Mouse (Mus musculus): ENCODE data around the gene Gm49403.
"Not testable (repeated sequence)": the region's sequence is repeated elsewhere in the genome, so short reads cannot be mapped to it uniquely, and the experiment has no call there.

Gm49403 gene

DNA sequence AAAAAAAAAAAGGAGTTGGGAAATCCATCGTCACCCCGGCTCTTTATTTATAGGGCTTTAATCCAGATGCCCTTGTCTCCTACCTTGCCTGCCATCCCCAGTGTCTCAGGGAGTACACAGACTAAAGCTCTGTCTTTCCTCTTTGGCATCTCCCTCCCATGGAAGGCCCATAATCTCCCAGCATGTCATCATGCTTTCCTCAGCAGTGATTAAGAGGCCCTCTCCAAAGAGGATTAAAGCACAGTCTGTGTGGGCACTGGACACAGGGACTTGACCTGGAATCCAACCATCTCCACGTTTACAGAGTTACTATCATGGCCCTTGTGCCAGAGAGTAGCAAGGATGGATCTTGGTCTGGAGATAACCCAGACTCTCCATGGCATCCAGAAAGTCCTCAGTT, at the start of gene Gm49403, which contains the start of gene Lbhd1:
Gene Gm49403 (plus strand): TSS at position 315 of the 400 bp plus-strand sequence.
Gene Lbhd1 (plus strand): TSS at position 117 of the 400 bp plus-strand sequence.
- DNase-seq (ENCODE audit: low spot score), result no peak

DNA sequence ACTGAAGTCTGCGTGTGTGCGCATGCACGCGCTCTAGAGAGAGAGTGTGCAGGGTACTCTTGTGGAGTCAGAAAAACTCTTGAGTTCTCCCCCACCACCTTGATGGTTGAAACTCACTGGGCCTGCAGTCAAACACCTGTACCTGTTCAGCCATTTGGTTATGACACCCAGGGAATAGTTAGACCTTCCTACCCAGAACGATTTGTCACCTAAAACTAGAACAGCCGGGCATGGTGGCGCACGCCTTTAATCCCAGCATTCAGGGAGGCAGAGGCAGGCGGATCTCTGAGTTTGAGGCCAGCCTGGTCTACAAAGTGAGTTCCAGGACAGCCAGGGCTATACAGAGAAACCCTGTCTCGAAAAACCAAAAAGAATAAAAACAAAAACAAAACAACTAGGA, 47.4 kb upstream of the Gm49403 start:
- not testable (repeated sequence) for DNase-seq (ENCODE audit: low spot score)

GRCm38 (mm10) chr19:8837251-8837791, 46.4 kb upstream of the Gm49403 start, which contains the start of gene Bscl2:
Gene Bscl2 (plus strand): TSS chr19:8837467.
- DNase-seq (ENCODE audit: low spot score), result peak; percentile 91

- DNase-seq (ENCODE audit: low spot score), result no peak
Measured at GRCm38 (mm10) chr19:8838041-8838730, 45.5 kb upstream of the Gm49403 start.

DNA sequence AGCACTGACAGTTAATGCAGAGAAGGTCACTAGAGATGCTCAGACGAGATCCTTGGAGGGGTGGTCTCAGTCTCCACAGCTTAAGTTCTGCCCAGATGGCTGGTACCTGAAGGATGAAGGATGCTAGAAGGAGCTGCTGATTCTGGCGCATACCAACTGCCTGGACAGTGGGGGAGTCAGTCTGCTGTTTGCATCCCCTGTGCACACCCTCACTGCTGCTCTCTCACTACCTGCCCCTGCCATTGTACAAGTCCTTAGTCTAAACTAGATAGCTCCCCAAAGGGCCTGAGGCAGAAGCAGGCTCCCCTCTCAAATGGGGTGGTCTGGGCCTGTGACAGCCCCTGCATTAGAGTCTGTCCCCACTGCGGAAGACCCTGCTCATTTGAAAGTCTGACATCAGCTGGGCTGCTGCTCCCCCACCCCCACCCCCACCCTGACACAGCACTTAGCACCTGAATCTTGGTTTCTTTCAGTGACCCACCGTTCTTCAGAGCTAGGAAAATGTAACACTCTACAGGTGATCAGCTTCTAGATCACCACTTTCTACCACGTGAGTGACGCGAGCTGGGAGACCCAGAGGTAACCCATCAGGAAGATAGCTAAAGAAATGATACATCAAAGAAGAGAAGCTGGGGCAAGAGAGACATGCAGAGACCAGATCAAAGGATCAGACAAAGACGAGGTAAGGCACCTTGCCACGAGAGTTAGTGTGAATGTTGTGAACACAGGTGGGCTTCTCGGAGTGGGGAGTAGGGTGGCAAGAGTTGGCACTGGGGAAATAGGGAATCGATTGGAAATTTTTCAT, 44.4 kb upstream of the Gm49403 start, which contains the start of gene Gng3:
Gene Gng3 (minus strand): TSS at position 92 of the 805 bp plus-strand sequence.
- peak; percentile 78 for DNase-seq (ENCODE audit: low spot score)

DNA sequence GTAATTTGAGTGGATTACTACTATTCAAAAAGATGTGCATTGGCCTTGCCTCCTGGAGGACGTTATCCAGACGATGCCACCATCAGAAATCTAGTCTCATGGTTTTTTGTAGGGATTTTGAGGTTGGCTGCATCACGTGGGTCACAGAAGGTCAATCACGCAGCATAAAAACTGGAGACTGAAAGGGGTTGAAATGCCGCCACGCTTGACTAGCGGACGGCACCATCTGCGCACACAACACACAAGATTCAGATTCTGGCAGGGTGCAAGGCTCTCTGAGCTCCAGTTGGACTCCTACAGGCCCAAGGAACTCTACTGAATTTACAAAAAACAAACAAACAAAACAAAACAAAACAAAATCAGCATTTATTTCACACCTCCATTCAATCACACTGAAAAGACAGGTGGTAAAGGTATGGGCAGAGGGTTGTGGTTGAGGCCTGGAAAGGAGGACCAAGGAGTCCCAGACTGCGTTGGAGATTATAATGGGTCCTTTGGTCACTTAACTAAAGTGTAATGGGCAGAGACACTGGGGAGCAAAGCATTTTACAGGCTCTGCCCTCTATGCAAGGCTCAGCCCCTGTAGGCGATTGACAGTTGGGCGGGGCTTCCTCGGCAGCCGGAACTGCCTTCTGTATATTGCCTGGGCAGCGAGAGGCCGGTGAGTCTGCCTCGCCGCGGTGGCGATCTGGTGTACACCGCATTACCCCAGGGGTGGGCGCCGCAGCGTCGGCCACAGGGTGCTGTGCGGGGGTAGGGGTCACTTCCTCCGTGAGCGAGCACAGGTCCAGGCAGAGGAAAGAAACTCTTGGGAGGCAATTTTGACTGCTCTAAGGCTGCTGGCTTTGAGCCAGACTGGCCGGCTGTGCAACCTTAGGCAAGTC, 43.6 kb upstream of the Gm49403 start:
- DNase-seq (ENCODE audit: low spot score), result peak; percentile 78

GRCm38 (mm10) chr19:8841012-8841411, 42.7 kb upstream of the Gm49403 start:
- DNase-seq (ENCODE audit: low spot score), result no peak

DNA sequence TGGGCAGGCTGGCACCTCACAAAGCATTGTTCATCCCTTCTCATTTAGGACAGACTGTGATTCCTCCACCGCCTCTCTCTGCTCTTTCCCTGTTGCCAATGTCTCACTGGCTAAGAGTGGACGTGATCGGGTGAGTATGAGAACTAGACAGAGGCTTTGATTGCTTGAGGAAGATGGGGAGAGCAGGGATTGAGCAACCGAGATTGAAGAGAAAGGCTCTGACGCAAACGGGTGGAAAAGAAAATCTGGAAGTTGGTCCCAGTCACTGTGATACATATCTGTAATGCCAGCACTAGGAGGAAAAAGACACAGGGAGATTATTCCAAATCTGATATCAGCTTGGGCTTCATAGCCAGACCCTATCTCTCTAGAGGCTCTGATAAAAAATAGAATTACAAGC, 40.8 kb upstream of the Gm49403 start:
- no peak for DNase-seq (ENCODE audit: low spot score)

- peak; percentile 86 for DNase-seq (ENCODE audit: low spot score)
Measured at GRCm38 (mm10) chr19:8844371-8845129, 39.2 kb upstream of the Gm49403 start.

DNA sequence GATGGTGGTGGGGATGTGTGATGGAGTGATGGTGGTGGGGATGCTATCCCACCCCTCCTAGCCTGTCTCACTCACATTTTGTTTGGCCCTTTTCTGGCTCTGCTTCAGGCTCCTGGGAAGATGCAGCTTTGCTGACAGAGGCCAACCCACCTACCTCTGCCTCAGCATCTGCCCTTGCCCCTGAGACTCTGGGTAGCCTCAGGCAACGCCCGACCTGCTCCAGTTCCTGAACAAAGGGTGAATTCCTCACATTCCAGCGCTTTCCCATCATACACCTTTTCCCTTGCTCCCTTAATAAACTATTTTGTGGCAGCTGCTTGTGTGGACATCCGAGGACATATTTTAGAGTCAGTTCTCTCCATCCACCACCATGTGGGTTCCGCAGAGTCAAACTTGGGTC, 35.4 kb upstream of the Gm49403 start:
- DNase-seq (ENCODE audit: low spot score), result no peak

DNA sequence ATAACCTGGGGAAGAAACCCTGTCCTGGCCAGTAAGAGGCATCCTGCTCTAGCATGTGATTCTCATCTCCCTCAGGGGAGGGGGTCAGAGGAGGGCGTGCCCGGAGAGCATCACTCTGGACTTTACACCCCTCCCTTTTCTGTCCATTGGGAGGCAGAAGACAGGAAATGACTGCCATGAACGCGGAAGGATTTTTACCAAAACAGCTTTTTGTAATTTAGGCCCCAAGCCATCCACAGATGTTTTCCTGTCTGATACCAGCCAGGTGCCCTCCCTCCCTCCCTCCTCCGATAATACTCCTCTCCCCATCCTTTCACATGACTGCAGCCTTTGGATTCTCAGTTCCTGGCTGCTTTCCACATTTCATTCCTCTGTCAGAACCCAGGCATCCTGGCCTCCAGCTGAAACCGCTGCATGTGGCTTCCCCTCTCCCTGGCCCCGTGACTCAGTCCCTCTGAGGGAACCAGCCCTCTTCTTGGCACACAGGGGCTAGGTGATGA, 33.3 kb upstream of the Gm49403 start, which contains the start of gene Lrrn4cl:
Gene Lrrn4cl (plus strand): TSS at position 367 of the 500 bp plus-strand sequence.
- DNase-seq (ENCODE audit: low spot score), result no peak

DNA sequence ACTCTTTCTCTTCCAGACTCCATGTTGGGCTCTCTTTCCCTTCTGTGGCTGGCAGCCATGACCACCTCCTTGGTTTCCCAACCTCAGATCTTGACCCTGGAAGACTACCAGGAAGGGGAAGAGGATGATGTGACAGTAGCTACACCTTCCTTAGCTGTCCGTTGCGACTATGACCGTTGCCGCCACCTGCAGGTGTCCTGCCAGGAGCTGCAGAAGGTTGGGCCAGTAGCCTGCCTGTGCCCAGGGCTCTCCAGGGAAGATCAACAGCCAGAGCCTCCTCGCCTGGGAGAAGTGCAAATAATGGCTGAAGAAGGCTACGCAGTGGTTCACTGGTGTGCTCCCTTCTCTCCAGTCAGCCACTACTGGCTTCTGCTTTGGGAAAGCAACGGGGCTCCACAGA, 32.1 kb upstream of the Gm49403 start:
- no peak for DNase-seq (ENCODE audit: low spot score)

DNA sequence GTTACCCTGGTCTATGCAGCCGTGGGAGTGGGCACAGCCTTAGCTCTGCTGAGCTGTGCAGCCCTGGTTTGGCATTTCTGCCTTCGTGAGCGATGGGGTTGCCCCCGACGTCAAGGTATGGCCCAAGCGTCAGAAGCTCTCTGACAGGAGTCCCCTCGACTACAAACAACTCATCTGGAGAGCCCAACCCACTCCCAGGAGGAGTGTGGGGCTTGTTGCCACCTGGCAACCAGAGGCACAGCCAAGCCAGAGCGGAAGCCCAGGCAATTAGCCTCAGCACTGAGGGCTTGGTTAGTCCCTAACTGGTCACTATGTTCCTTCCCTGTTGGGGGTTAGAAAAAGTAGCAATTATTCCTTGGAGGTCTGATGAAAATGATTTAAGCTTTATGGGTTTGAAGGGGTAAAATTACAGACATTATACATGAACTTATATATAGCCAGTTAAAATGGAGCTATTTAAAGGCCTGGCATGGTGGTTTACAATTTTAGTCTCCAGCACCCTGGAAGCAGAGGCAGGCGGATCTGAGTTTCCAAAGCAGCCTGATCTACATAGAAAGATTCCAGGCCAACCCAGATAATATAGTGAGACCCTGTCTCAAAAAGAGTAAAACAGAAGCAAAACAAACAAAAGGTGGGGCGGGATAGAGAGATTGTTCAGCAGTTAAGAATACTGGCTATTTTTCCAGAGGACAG, 31.3 kb upstream of the Gm49403 start:
- DNase-seq (ENCODE audit: low spot score), result no peak

DNA sequence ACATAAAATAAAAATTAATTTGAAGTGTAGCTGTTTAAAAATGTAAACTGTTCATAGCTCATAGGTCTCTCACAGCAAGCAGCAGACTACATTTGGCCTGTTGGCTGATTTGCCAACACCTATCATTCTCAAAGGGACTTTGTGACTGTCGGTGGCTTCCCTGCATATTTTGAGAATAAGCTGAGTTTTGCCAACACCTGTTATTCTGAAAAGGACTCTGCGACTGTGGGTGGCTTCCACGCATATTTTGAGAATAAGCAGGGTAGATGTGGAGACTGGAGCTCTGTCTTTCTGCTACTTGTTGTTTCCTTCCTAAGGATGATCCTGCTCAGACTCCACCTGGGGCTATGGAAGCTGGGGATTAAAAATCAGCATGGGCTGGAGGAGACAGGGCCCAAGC, 30.6 kb upstream of the Gm49403 start:
- DNase-seq (ENCODE audit: low spot score), result no peak

GRCm38 (mm10) chr19:8857689-8858088, 26.0 kb upstream of the Gm49403 start:
- DNase-seq (ENCODE audit: low spot score), result peak; percentile 63

- DNase-seq (ENCODE audit: low spot score), result no peak
Measured at GRCm38 (mm10) chr19:8859018-8859417, 24.7 kb upstream of the Gm49403 start.

DNA sequence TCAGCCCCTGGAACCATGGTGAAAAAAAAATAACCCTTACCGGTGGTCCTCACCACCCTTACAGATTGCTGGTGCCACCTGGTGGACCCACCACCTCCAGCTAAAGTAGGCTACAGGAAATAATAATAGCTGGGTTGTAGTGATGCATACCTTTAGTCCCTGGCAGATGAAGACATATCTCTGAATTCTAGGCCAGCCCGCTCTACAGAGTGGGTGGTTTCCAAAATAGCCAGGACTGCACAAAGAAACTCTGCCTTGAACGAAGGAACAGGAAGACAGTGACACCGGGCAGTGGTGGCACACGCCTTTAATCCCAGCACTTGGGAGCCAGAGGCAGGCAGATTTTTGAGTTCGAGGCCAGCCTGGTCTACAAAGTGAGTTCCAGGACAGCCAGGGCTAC, 19.5 kb upstream of the Gm49403 start:
- DNase-seq (ENCODE audit: low spot score), result no peak

- DNase-seq (ENCODE audit: low spot score), result not testable (repeated sequence)
Measured at GRCm38 (mm10) chr19:8870381-8870780, 13.3 kb upstream of the Gm49403 start.

- DNase-seq (ENCODE audit: low spot score), result no peak
Measured at GRCm38 (mm10) chr19:8870838-8871237, 12.9 kb upstream of the Gm49403 start.
